Mouse (Mus musculus) bone marrow macrophage, adult 2 months (primary cell): ENCODE data around the gene Slc38a1.

ENCODE experiments used
- CTCF ChIP-seq: IDR thresholded peaks from 2 replicates; pipeline ENCODE4 v1.5.1; 2012; ENCODE audit warnings: low read depth, mild to moderate bottlenecking, low read length, moderate library complexity
- POLR2A ChIP-seq: IDR thresholded peaks from 2 replicates; pipeline ENCODE4 v1.6.1; 2012; ENCODE audit warnings: mild to moderate bottlenecking, low read depth, low read length, borderline replicate concordance

- TF ChIP-seq CTCF (no peak), POLR2A (no peak)
Measured at GRCm38 (mm10) chr15:96654714-96655113, 12.0 kb upstream of the Slc38a1 start.
